Mouse (Mus musculus): Measurements from ENCODE around the gene Cyp39a1. TPM values are rescaled to one million over a fixed set of nuclear protein-coding genes. Genes with fewer than 3 reads are reported as not detected.

Cyp39a1 gene
- total RNA-seq, 1 experiment from 2014 or later = 4.2 TPM

DNA sequence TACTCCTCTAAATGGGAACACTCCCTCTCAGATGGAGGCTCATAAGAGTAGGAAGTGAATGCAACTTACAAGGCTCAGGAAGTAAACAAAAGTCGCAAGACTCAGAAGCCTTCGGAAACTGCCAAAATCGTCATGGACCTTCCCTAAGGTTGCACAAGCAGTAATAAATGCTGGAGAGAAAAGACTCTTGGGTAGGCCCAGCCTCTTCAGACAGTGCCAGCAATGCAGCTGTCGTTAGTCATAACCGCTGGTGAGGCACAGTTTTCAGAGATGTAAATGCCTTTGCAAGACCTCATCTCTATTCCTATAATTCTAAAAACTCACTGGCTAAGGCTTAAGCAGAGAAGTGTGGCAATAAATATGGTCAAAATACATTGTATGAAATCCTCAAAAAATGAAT is 121.0 kb downstream of the Cyp39a1 start:
- no peak for DNase-seq

GRCm38 (mm10) chr17:43789376-43789775 is 122.2 kb downstream of the Cyp39a1 start:
- DNase-seq = peak; percentile 8

DNA sequence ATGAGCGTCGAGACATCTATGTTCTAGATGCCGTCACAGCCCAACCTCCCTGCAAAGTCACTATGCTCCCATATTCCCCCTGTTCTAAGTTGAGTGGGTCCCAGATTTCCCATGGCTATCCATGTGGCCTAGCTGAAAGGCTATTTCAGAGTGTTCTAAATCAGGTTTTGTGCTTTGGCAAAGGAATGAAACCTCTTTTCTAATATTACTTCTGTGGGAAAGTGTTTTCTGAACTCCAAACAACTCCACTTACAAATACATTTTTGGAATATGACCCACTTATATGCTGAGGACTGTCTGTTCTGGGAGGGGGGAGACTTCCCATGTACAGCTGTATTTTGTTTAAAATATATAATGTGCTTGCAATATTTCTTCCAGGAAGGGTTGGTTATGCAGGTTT is 124.5 kb downstream of the Cyp39a1 start:
- no peak for DNase-seq

- no peak for DNase-seq
These were observed 127.6 kb downstream of the Cyp39a1 start for GRCm38 (mm10) chr17:43794731-43795280.

Other genes with a start within 250 kb of the Cyp39a1 start
- not detected in 2 replicates for gene Mep1a, start 164.6 kb upstream of the Cyp39a1 start, total RNA-seq (2021)
- not detected in 2 replicates for gene Ankrd66, start 123.8 kb upstream of the Cyp39a1 start, total RNA-seq (2021)
- gene Pla2g7, start 99.3 kb upstream of the Cyp39a1 start, total RNA-seq (2021) = 8.3 and 9.9 TPM in 2 replicates
- gene Tdrd6, start 37.1 kb upstream of the Cyp39a1 start, total RNA-seq (2021) = not detected in 2 replicates
- 6.3 and 6.6 TPM in 2 replicates for gene Slc25a27, start 211 bp upstream of the Cyp39a1 start, total RNA-seq (2021)
- gene Rcan2, start 133.9 kb downstream of the Cyp39a1 start, total RNA-seq (2021) = 2.5 and 4.0 TPM in 2 replicates

Data from adrenal gland, postnatal 25 days (tissue).